Mouse (Mus musculus): Measurements from ENCODE around the gene Naa38. TPM values are rescaled to one million over a fixed set of nuclear protein-coding genes. Genes with fewer than 3 reads are reported as not detected.

Gene Naa38
- polyA plus RNA-seq, 1 experiment from 2014 or later = 134 TPM

- WGBS = 41% methylated on average over 11 of the region's 11 CpGs
- H3K9me3 ChIP-seq (replicated peaks; ENCODE audit: control insufficient read depth, low read length) = no peaks in the 10 kb centered on the region
- no peak overlapping the region for H3K4me2 ChIP-seq (ENCODE audit: low read depth, low read length)
- no peaks in the 10 kb centered on the region for H3K36me3 ChIP-seq (ENCODE audit: control insufficient read depth, insufficient read depth)
- H3K9ac ChIP-seq (ENCODE audit: low read length) = no peak overlapping the region
- 0 out of 2 replicates have a peak, but pooled peaks cover 2% of the 10 kb centered on the region for H3K4me1 ChIP-seq (ENCODE audit: control insufficient read depth, insufficient read depth, low read length)
- H3K27ac ChIP-seq (ENCODE audit: low read length) = no peak overlapping the region
- peak; percentile 71 for ATAC-seq (replicated peaks; ENCODE audit: extremely low read depth, insufficient read depth, low FRiP score)
- H3K27me3 ChIP-seq (ENCODE audit: control insufficient read depth, insufficient read depth, low read length) = no peaks in the 10 kb centered on the region
- no peak overlapping the region for H3K4me3 ChIP-seq (ENCODE audit: low read length)
Observed at GRCm38 (mm10) chr11:69431829-69432639, 36.7 kb downstream of the Naa38 start.

- Histone ChIP-seq H3K4me2 (ENCODE audit: low read depth, low read length) (no peak overlapping the region), H3K36me3 (ENCODE audit: control insufficient read depth, insufficient read depth) (no peaks in the 10 kb centered on the region), H3K27me3 (ENCODE audit: control insufficient read depth, insufficient read depth, low read length) (no peaks in the 10 kb centered on the region), H3K4me3 (ENCODE audit: low read length) (no peak overlapping the region), H3K4me1 (ENCODE audit: control insufficient read depth, insufficient read depth, low read length) (0 out of 2 replicates have a peak, but pooled peaks cover 2% of the 10 kb centered on the region), H3K27ac (ENCODE audit: low read length) (no peak overlapping the region), H3K9me3 (replicated peaks; ENCODE audit: control insufficient read depth, low read length) (no peaks in the 10 kb centered on the region), H3K9ac (ENCODE audit: low read length) (no peak overlapping the region)
- no peak for ATAC-seq (replicated peaks; ENCODE audit: extremely low read depth, insufficient read depth, low FRiP score)
- 66% methylated on average over 11 of the region's 11 CpGs for WGBS
Observed at GRCm38 (mm10) chr11:69432640-69432982, 37.3 kb downstream of the Naa38 start.

- no peaks in the 10 kb centered on the region for H3K36me3 ChIP-seq (ENCODE audit: control insufficient read depth, insufficient read depth)
- H3K27ac ChIP-seq (ENCODE audit: low read length) = no peak overlapping the region
- H3K9me3 ChIP-seq (replicated peaks; ENCODE audit: control insufficient read depth, low read length) = no peaks in the 10 kb centered on the region
- no peak overlapping the region for H3K9ac ChIP-seq (ENCODE audit: low read length)
- no peak overlapping the region for H3K4me2 ChIP-seq (ENCODE audit: low read depth, low read length)
- no peaks in the 10 kb centered on the region for H3K27me3 ChIP-seq (ENCODE audit: control insufficient read depth, insufficient read depth, low read length)
- 0 out of 2 replicates have a peak, but pooled peaks cover 2% of the 10 kb centered on the region for H3K4me1 ChIP-seq (ENCODE audit: control insufficient read depth, insufficient read depth, low read length)
- 60% methylated on average over 6 of the region's 6 CpGs for WGBS
- ATAC-seq (replicated peaks; ENCODE audit: extremely low read depth, insufficient read depth, low FRiP score) = no peak
- H3K4me3 ChIP-seq (ENCODE audit: low read length) = no peak overlapping the region
Observed at GRCm38 (mm10) chr11:69433189-69433588, 37.9 kb downstream of the Naa38 start.

GRCm38 (mm10) chr11:69437291-69437690 is 42.0 kb downstream of the Naa38 start:
- H3K4me3 ChIP-seq (ENCODE audit: low read length) = no peak overlapping the region
- no peak overlapping the region for H3K27ac ChIP-seq (ENCODE audit: low read length)
- no peaks in the 10 kb centered on the region for H3K4me1 ChIP-seq (ENCODE audit: control insufficient read depth, insufficient read depth, low read length)
- ATAC-seq (replicated peaks; ENCODE audit: extremely low read depth, insufficient read depth, low FRiP score) = no peak
- H3K9me3 ChIP-seq (replicated peaks; ENCODE audit: control insufficient read depth, low read length) = no peaks in the 10 kb centered on the region
- no peak overlapping the region for H3K4me2 ChIP-seq (ENCODE audit: low read depth, low read length)
- H3K36me3 ChIP-seq (ENCODE audit: control insufficient read depth, insufficient read depth) = no peaks in the 10 kb centered on the region
- no peaks in the 10 kb centered on the region for H3K27me3 ChIP-seq (ENCODE audit: control insufficient read depth, insufficient read depth, low read length)
- WGBS = 47% methylated on average over 3 of the region's 3 CpGs
- no peak overlapping the region for H3K9ac ChIP-seq (ENCODE audit: low read length)

GRCm38 (mm10) chr11:69443328-69443727 is 48.0 kb downstream of the Naa38 start:
- peak; percentile 49 for ATAC-seq (replicated peaks; ENCODE audit: extremely low read depth, insufficient read depth, low FRiP score)
- H3K9ac ChIP-seq (ENCODE audit: low read length) = no peak overlapping the region
- no peaks in the 10 kb centered on the region for H3K36me3 ChIP-seq (ENCODE audit: control insufficient read depth, insufficient read depth)
- H3K4me1 ChIP-seq (ENCODE audit: control insufficient read depth, insufficient read depth, low read length) = no peaks in the 10 kb centered on the region
- no peak overlapping the region for H3K4me2 ChIP-seq (ENCODE audit: low read depth, low read length)
- no peak overlapping the region for H3K4me3 ChIP-seq (ENCODE audit: low read length)
- no peaks in the 10 kb centered on the region; the same call in 1 of the 2 replicates for H3K9me3 ChIP-seq (replicated peaks; ENCODE audit: control insufficient read depth, low read length)
- peak overlapping the region; percentile 43; the same call in 1 of the 2 replicates for H3K27ac ChIP-seq (ENCODE audit: low read length)
- no peaks in the 10 kb centered on the region for H3K27me3 ChIP-seq (ENCODE audit: control insufficient read depth, insufficient read depth, low read length)
- WGBS = 36% methylated on average over 5 of the region's 5 CpGs

Other genes starting within 250 kb of the Naa38 start
- not detected in 2 replicates for gene Alox12b, start 238.5 kb upstream of the Naa38 start, polyA plus RNA-seq (2015; fragmentation: Nextera tagmentation; extraction: Ambion mirVana)
- 1.7 TPM in 2 replicates for gene Alox8, start 197.6 kb upstream of the Naa38 start, polyA plus RNA-seq (2015; fragmentation: Nextera tagmentation; extraction: Ambion mirVana)
- gene Gucy2e, start 158.5 kb upstream of the Naa38 start, polyA plus RNA-seq (2015; fragmentation: Nextera tagmentation; extraction: Ambion mirVana) = 0.05 and 0.10 TPM in 2 replicates
- 16.1 and 16.2 TPM in 2 replicates for gene Cntrob, start 71.7 kb upstream of the Naa38 start, polyA plus RNA-seq (2015; fragmentation: Nextera tagmentation; extraction: Ambion mirVana)
- 176 and 179 TPM in 2 replicates for gene Trappc1, start 71.5 kb upstream of the Naa38 start, polyA plus RNA-seq (2015; fragmentation: Nextera tagmentation; extraction: Ambion mirVana)
- 0.79 and 1.2 TPM in 2 replicates for gene Kcnab3, start 69.2 kb upstream of the Naa38 start, polyA plus RNA-seq (2015; fragmentation: Nextera tagmentation; extraction: Ambion mirVana)
- gene Rnf227, start 55.0 kb upstream of the Naa38 start, polyA plus RNA-seq (2015; fragmentation: Nextera tagmentation; extraction: Ambion mirVana) = 6.5 TPM in 2 replicates
- gene Chd3, start 26.1 kb upstream of the Naa38 start, polyA plus RNA-seq (2015; fragmentation: Nextera tagmentation; extraction: Ambion mirVana) = 13.3 and 19.8 TPM in 2 replicates
- 25.4 and 27.6 TPM in 2 replicates for gene Cyb5d1, start 144 bp downstream of the Naa38 start, polyA plus RNA-seq (2015; fragmentation: Nextera tagmentation; extraction: Ambion mirVana)
- gene Tmem88, start 2.7 kb downstream of the Naa38 start, polyA plus RNA-seq (2015; fragmentation: Nextera tagmentation; extraction: Ambion mirVana) = 39.6 and 45.2 TPM in 2 replicates
- gene Kdm6b, start 18.2 kb downstream of the Naa38 start, polyA plus RNA-seq (2015; fragmentation: Nextera tagmentation; extraction: Ambion mirVana) = 17.3 and 18.2 TPM in 2 replicates
- gene Dnah2, start 153.6 kb downstream of the Naa38 start, polyA plus RNA-seq (2015; fragmentation: Nextera tagmentation; extraction: Ambion mirVana) = 0.17 and 0.62 TPM in 2 replicates
- gene Efnb3, start 164.7 kb downstream of the Naa38 start, polyA plus RNA-seq (2015; fragmentation: Nextera tagmentation; extraction: Ambion mirVana) = 49.9 and 57.0 TPM in 2 replicates
- gene Wrap53, start 184.8 kb downstream of the Naa38 start, polyA plus RNA-seq (2015; fragmentation: Nextera tagmentation; extraction: Ambion mirVana) = 15.1 and 16.5 TPM in 2 replicates
- gene Trp53, start 184.9 kb downstream of the Naa38 start, polyA plus RNA-seq (2015; fragmentation: Nextera tagmentation; extraction: Ambion mirVana) = 79.1 and 87.0 TPM in 2 replicates
- gene Atp1b2, start 210.5 kb downstream of the Naa38 start, polyA plus RNA-seq (2015; fragmentation: Nextera tagmentation; extraction: Ambion mirVana) = 22.3 and 25.6 TPM in 2 replicates
- gene Shbg, start 222.4 kb downstream of the Naa38 start, polyA plus RNA-seq (2015; fragmentation: Nextera tagmentation; extraction: Ambion mirVana) = 0.20 TPM in 1 of 2 replicates, not detected in the other
- gene Sat2, start 226.5 kb downstream of the Naa38 start, polyA plus RNA-seq (2015; fragmentation: Nextera tagmentation; extraction: Ambion mirVana) = 13.0 and 13.8 TPM in 2 replicates
- 22.1 and 25.4 TPM in 2 replicates for gene Fxr2, start 237.5 kb downstream of the Naa38 start, polyA plus RNA-seq (2015; fragmentation: Nextera tagmentation; extraction: Ambion mirVana)